Mouse (Mus musculus): Measurements from ENCODE around the gene Klhl11.

DNA sequence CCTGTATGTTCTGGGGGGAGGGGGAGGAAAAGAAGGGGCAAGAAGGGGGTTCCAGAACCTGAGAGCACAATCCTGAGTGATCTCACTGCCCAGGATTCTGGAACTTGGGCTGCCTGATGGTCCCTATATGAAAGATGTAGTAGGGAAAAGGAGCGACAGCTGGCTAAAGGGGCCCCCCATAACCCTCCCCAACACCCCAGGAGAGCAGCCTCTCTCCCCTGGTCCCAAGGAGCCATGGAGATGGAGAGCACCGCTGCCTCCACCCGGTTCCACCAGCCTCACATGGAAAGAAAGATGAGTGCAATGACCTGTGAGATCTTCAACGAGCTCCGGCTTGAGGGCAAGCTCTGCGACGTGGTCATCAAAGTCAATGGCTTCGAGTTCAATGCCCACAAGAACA is 30.7 kb downstream of the Klhl11 start, which contains the start of the genes Nt5c3b and Klhl10:
- TF ChIP-seq CTCF (IDR thresholded peaks at IDR 0.05; ENCODE audit: extremely low read depth, insufficient read depth, insufficient read length, insufficient replicate concordance), result no peak
- TF ChIP-seq POLR2A (IDR thresholded peaks at IDR 0.05; ENCODE audit: low read depth, low read length), result no peak
